Mouse (Mus musculus) cerebral cortex, adult 2 months (tissue): ENCODE results near the gene Zc3h18.

ENCODE experiments used
- WGBS: fragments of 180-500 bp; shearing (Covaris S2); methylation state at CpG from one replicate; pipeline ENCODE4 v1.1.7; 2018; 5-methylcytosine and 5-hydroxymethylcytosine counted together

Zc3h18 gene

DNA sequence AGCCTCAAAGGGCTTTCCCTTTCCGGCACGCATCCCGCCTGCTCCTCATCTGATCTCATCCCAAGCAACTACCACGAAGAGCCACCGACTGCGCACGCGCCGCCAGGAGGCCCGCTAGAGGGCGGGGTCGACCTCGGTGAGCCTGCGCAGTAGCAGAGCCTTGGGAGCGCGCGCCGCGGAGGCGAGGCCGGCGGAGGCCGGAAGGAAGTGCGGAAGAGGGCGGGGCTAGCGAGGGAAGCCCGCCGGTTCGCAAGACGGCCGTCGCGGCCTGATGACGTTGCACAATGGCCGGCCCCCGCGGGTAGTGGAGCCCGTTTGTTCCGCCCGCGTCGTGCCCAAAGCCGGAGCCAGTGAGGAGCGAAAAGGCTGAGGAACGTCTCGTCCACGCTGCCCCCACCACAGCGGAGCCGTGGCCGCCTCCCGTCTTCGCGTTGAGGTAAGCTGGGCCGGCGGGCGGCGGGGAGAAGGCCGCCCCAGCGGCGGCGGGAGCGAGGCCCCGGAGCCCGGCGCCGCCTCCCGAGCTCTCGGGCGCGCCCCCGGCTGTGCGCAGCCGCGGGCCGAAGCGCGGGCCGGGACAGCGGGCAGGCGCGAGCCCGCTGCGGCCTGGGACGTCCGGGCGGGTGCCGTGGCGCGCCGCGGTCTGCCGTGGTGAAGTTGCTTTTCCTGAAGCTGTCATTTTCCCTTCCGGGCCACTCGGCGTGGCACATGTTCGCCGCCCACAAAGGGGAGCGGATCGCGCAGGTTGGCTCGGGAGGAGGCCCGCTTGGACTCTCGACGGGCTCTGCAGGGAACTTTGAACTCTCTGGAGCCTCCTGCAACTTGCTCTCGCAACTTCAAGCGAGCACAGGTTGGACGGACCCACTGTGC lies at the start of gene Zc3h18:
Gene Zc3h18, plus strand, starts transcription at position 245 of the 867 bp plus-strand sequence.
- under 1% methylated on average over 107 of the region's 107 CpGs for WGBS

DNA sequence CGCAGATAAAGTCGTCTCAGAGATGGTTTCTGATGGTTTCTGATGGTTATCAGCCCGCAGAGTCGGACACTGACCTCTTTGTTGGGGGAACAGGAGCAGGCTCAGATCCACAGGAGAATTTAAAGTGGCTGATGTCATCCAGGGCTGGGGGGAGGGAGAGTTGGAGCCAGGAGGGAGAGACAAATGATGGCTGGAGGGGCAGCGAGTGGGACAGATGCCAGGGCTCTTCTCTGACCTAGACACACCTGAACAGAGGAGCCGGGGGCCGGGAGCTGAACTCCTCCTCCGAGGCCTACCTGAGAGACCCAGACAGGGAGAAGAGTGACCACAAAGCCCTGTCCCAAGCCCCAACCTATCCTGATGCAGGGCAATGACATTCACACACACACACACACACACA lies 47.3 kb upstream of the Zc3h18 start:
- 82% methylated on average over 8 of the region's 8 CpGs for WGBS

DNA sequence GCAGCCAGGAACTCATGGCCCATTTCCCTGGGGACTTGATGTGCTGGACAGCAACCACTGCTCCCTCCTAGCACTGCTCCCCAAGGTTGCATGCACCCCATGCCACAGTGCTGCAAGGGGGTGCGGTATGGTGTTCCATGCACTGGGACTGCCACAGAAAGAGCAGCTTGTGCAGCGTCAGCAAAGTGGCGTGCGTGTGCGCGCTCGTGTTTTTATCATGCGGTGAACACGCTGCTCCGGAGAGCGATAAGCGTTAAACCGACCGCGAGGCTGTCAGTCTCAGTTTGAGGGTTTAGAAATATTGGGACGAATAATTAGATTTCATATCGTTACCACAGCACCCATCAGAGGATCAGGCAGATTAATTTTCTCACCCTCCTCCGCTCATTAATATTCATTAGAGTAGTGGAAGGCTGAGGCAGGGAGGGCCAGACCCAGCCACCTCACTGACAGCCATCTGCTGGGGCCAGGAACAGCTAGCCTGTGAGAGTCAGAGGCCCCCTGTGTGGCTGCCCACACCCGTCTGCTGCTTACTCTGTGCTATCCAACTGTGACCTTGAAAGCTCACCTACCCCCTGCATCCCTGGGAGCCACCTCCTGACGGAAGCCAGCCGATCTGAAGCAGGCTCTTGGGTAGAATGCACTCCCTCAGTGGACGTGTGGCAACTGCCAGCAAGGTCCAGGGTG lies 46.7 kb upstream of the Zc3h18 start:
- 85% methylated on average over 22 of the region's 22 CpGs for WGBS

DNA sequence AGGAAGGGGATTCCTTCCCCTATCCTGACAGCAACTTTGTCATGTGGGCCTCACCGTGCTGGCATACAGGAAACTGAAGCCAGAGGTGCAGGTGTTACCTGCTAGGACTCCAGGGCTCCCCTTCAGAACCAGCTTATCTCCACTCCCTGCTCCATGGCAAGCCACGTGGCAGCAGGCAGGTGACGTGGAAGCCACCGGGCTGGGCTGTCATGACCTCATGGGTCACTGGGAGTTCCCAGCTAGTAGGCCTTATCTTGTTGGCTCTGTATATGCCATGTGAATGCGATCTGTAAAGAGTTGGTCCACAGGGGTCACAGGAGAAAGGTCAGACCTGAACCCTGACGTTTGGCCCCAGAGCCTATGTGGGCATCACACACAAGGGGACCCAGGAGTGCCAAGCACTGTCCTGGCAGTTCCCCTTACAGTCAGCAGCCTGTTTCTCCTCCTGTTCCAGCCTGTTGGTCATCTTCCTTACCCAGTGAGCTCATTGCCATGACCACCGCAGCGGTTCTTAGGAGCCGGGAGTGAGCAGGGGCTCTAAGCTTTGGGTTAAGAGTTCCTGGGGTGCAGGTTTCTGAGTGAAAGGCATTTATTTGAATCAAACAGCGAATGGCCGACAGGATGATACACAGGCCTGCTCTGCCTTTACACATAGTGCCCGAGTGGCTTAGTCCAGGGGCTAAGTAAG lies 45.8 kb upstream of the Zc3h18 start:
- WGBS, result 72% methylated on average over 12 of the region's 12 CpGs

DNA sequence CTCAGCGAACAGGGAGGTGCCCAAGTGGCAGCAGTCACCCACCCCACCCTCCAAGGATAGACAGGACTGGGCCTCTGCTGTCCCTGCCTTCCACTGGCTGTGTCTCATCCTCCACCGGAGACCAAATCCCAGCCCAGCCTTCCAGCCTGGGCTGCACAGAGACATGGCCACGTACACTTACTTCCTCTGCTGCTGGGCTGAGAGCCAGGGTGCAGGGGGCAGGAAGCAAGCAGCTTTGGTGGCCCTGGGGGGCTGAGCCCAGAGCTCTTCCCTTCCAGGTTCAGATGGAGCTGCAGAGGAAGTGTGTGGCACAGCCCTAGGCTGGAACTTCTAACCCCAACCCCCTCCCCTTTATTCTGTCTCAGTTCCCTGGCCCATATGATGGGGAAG lies 45.3 kb upstream of the Zc3h18 start:
- WGBS, result 40% methylated on average over 3 of the region's 3 CpGs

DNA sequence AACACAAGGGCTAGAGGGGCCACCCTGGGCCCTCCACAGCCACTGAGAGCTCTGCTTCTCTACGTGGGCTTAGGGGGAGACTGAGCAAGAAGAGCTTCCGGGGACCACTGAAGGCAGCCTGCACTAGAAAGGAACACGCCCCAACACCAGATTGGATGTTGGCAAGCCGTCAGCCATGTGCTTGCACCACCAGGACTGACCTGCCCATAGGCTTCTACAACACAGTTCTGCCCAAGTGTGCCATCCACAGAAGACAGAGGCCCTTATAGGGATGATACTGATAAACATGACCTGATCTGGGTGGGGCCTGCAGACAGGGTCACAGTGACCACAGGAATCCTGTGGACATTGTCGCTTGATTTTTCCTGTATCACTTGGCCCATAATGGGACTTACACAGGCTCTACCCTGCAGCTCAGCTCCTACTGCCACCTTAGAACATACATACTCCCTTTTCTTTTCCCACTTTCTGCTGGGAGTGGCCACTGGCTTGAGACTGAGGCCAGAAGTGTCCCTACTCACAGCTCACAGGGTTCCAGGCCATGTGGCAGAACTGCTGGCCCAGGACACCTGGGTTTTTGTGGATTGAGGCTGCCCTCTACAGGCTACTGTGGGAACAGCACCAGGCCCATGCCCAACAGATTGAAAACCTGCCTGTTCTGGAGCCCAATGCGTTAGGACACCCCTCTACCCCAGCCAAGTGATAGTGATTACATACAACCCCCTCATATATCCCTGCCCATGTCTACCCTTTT lies 43.5 kb upstream of the Zc3h18 start:
- 54% methylated on average over 6 of the region's 6 CpGs for WGBS

DNA sequence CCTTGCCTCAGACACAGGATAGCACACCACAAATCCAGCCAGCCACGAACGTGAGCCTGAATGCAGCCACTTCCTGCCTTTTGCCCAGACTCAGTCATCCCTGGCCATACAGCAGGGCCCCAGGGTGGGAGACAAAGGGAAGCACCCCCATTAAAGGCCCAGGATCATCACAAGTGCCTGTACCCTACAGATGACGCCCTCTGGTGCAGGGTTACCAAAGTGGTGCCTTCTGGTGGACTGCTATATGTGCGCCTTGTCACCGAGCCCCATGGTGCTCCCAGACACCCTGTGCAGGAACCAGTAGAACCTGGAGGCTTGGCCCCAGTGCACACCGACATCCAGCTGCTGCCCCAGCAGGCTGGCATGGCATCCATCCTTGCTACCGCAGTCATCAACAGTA lies 42.9 kb upstream of the Zc3h18 start:
- 91% methylated on average over 7 of the region's 7 CpGs for WGBS

DNA sequence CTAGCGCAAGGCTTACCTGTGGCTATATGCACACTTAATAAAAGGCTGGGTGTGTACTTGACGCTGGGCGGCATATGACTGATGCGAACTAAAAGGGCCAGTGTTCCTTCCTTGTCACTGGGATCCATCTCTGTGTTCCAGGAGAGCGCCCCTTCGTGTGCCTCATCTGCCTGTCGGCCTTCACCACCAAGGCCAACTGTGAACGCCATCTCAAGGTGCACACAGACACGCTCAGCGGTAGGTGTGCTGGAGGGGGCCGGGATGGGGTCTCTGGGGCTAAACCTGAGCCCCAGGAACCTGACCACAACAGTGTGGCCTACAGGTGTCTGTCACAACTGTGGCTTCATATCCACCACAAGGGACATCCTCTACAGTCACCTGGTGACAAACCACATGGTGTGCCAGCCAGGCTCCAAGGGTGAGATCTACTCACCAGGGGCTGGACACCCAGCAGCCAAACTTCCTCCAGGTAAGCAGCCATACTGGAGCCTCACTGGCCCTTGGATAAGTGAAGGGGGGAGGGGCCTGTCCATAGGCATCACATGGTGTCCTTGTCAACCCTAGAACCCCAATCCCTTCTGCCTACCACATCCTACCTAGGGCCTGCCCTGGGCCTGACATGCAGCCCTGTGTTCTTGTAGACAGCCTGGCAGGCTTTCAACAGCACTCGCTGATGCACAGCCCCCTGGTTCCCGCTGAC lies 41.5 kb upstream of the Zc3h18 start:
- WGBS, result 91% methylated on average over 13 of the region's 13 CpGs

DNA sequence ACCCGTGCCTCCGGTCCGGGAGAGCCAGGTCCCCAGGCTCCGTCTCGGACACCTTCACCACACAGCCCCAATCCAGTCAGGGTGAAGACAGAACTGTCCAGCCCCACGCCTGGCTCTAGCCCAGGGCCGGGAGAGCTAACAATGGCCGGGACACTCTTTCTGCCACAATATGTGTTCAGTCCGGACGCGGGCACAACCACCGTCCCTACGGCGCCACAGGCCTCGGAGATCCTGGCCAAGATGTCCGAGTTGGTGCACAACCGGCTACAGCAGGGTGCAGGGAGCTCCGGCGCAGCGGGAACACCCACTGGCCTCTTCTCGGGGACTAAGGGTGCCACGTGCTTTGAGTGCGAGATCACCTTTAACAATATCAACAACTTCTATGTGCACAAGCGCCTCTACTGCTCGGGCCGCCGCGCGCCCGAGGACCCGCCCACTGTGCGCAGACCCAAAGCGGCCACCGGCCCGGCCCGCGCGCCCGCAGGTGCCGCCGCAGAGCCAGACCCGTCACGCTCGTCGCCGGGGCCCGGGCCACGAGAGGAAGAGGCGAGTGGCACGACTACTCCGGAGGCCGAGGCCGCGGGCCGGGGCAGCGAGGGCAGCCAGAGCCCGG lies 40.7 kb upstream of the Zc3h18 start:
- 35% methylated on average over 57 of the region's 57 CpGs for WGBS

DNA sequence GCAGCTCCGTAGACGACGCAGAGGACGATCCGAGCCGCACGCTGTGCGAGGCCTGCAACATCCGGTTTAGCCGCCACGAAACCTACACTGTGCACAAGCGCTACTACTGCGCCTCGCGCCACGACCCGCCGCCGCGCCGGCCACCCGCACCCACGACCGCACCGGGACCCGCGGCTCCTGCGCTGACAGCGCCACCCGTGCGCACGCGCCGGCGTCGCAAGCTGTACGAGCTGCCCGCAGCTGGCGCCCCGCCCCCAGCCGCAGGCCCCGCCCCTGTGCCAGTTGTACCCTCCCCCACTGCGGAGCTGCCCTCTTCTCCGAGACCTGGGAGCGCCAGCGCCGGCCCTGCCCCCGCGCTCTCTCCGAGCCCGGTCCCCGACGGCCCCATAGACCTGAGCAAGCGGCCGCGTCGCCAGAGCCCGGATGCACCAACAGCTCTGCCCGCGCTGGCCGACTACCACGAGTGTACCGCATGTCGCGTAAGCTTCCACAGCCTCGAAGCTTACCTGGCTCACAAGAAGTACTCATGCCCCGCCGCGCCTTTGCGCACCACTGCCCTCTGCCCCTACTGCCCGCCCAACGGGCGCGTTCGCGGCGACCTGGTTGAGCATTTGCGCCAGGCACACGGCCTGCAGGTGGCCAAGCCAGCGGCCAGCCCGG lies 40.0 kb upstream of the Zc3h18 start:
- 31% methylated on average over 81 of the region's 81 CpGs for WGBS

DNA sequence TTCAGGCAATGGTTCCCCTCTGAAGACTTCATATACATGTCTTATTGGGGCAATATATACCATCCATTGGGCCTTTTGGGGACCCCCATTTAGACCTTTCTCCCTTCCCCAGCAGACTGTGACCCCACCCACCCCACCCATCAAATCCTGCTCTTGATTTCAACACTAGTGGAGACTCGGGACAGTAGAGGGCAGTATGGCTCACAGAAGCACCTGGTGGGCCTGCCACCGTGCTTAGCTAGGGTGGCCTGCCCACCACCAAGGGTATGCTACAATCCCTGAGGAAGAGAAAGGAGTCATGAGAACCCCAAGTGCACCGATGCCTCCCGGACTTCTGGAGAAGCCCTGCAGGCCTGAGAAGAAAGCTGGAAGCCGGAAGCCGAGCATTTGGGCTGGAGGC lies 37.6 kb upstream of the Zc3h18 start:
- WGBS, result 62% methylated on average over 6 of the region's 6 CpGs

DNA sequence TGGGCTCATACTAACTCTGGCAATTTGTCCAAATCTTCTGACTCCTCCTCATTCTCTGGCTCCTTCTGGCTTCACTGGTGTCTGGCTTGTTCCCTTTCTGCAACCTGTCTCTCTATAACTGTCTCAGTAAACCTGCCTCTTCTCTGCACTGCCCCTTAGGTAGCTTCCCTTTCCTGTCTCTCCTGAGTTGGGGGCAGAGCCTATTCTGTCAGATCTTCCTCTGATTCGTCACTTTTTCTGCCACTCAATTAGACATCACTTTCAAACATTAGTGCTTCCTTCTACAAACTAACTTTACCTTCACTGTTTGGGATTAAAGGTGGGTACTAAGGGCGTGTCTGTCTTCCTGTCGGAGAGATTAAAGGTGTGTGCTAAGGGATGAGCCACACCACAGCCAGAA lies 35.6 kb upstream of the Zc3h18 start:
- 91% methylated on average over 3 of the region's 3 CpGs for WGBS

DNA sequence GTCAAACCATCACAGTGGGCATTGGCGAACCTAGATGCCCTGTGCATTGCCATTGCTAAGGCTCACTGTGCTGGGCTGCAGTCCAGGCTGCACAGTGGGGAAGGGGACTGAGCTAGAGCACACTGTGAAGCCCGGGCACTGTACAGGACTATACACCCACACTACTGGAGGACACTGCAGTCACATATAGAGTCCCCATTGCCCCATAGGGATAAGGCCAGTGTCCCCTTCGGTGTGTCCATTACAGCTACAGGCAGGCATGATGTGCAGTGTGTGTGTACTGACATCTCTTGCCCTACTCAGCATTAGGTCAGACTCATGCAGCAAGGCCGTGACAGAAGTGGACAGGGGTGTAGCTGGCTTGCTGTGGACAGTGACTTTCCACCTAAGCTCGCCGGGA lies 34.6 kb upstream of the Zc3h18 start:
- WGBS, result 81% methylated on average over 6 of the region's 6 CpGs

DNA sequence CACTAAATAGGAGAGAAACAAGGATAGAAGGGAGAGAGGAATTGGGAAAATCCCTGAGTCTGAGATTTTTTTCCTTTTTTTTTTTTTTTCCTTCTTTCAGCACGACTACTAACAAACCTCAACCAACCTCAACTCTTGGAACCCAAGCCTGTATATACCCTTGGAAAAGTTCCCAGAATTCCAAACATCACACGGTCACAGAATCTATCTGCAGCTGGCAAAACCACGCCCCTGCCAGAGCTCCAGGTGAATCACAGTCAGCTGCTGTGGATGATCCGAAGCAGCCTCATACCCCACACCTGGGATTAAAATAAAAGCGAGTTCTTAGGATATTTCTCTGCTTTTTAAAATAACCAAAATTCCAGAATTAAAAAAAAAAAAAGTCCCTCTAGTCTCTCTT lies 34.0 kb upstream of the Zc3h18 start:
- WGBS, result 20% methylated on average over 5 of the region's 5 CpGs

DNA sequence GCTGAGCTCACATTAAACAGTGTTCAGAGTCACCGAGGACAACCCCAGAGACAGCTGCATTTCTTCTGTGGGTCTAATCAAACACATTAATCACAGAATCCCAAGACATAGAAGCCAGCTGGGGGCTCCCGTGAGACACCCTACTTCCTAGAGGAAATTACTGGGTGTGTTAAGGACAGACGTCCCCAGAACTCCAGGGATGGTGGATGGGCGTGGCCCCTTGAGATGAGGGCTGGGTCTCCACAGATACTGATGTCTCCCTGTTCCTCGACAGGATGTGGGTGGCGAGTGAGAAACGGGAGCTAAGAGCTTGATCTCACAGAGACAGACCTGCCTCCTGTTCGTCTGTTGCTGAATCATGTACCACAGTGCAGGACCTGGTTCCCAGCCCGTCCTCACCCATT lies 33.6 kb upstream of the Zc3h18 start:
- 3% methylated on average over 9 of the region's 9 CpGs for WGBS

DNA sequence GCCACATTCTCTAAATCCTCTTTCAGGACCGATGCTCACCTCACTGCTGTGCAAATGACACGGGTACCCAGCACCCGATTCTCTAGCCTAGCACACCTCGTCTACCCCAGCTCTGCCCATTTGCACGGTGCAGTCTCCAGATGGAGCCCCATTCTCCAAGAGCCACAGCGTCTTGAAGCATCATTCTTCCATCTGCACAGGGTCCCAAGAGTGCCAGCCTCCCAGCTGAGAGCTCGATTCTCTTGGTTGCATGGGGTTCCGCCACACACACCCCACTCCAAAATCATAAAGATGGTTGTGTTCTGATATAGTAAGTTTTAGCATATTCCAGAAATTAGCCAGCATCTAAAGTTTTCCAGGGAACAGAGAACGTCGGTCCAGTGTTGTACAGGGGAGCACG lies 33.1 kb upstream of the Zc3h18 start:
- WGBS, result 3% methylated on average over 11 of the region's 11 CpGs

DNA sequence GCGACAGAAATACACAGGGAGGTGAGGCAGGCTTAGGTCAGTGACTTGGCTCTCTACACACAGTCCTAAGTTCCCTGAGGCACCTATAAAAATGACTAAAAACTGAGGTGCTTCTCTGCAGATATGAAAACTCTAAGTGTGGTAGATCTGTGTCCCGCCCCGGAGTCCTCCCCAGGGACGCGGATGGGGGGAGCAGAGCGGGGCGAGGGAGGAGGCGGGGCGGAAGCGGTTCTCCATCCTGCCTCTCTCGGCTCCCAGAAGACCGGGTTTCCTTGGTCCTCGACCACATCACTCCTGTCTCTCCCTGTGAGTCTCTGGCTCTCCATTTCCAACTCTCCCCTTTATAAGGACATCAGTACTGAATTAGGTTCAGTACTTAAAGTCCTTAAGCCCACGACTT lies 32.7 kb upstream of the Zc3h18 start:
- under 1% methylated on average over 14 of the region's 14 CpGs for WGBS

DNA sequence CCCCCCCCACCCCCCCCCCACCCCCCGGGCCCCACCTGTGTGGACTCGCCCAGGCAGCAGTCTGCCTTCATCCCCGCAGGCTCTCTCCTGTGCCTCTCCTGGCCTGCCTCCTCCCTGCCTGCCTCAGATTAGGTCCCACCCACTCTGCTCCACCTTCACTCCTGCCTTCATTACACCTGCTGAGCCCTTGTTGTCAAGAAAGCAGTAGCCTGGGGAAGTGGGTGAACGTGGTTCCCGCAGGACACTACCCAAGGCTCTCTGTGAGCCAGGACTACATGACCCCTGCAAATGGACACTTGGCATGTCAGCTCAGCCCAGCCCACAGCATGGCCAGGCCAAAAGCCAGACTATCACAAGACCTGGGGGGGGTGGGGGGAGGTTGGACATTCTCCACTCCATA lies 32.2 kb upstream of the Zc3h18 start:
- 9% methylated on average over 2 of the region's 5 CpGs for WGBS

DNA sequence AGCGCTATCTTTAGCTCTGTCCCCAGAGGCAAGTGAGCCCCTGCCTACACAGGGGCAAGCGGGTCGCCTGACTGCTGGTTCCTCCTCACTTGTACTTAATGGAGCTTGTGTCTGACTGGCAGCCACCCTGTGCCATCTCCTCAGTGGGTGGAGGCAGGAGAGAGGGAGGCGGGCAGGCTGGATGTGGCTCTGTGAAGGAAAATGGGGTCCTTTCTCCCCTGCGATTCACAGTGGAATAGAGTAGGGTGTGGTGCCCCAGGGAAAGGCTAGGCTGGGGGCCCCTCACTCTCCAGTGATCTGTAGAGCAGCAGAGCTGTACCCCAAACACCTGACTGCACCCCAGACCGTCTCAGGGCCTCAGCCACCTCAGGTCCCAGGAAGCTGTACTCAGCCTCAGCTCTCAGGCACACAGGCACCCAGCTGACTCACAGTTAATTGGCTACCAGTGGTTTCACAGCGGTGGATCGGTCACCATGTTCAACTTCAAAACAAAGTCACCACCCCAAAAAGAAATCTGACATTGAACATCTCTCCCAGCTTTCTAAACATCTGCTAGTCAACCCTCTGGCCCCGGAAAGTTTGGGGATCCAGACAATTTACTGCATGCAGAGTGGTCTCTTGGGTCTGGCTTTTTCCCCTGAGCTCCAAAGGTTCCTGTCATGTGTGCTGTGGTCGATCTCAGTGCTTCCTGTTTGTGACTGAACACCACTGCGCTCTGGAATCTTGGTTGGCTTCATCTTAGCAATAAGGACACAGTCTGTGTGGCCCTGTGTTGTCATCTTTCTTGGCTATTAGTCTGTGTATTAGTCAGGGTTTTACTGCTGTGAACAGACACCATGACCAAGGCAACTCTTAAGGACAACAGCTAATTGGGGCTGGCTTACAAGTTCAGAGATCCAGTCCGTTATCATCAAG lies 31.0 kb upstream of the Zc3h18 start:
- 60% methylated on average over 12 of the region's 12 CpGs for WGBS
